Mouse (Mus musculus) spleen, embryonic (tissue): ENCODE data around the gene Mknk2.

Experiments used
- CTCF ChIA-PET: fragments of 350-600 bp; sonication (Branson Sonifier 250); formaldehyde crosslinking; loops from one replicate; lab custom pipeline; 2022; lab: Charles Lee

Mknk2 gene

DNA sequence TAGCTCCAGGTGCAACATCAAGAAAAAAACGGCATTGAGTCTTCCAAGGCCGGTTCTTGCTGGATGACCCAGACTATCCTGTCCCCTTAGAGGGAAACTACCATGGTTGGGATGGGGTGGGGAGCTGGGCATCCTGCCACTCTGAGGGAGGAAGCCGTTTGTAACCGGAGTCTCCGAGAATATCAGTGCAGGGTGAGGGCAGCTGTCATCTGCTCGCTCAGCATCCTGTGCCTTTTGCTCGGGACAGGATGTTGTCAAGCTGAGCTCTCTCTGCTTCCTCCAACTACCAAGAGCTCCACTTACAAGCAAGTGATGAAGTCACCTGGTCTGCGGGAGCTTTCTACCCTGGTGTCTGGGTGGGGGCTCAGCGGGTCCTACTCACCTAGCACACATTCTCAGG lies 59.7 kb downstream of the Mknk2 start:
- CTCF ChIA-PET: interaction anchor here (0.6 to 0.9 kb wide), 4 partner anchors 26 to 57 kb away, joined by 4 to 8 read pairs (median 4); no protein-coding TSS in a partner anchor
